Mouse (Mus musculus) kidney, postnatal 4 days (tissue): ENCODE measurements around the gene Stard3.

Experiments used
- DNase-seq, 2 experiments: peaks; one replicate each; pipeline ENCODE4 v3.0.0; 2021; ENCODE audit warnings: mixed read lengths in 2 of 2

Gene Stard3

GRCm38 (mm10) chr11:98348083-98348961, 9.8 kb upstream of the Stard3 start, which contains the start of gene Ppp1r1b:
Ppp1r1b (plus strand) TSS chr11:98348404.
- peak; percentile 67 to 73 for DNase-seq

GRCm38 (mm10) chr11:98349308-98349707, 8.9 kb upstream of the Stard3 start:
- no peak for DNase-seq

GRCm38 (mm10) chr11:98352272-98352990, 5.7 kb upstream of the Stard3 start:
- no peak for DNase-seq

- peak in 1 of 2 experiments; percentile 38 for DNase-seq
Observed at GRCm38 (mm10) chr11:98353651-98354211, 4.4 kb upstream of the Stard3 start.

GRCm38 (mm10) chr11:98354445-98354844, 3.7 kb upstream of the Stard3 start:
- DNase-seq = no peak

- DNase-seq = peak; percentile 56 to 70
Observed at GRCm38 (mm10) chr11:98355732-98356299, 2.4 kb upstream of the Stard3 start.

- no peak for DNase-seq
Observed at GRCm38 (mm10) chr11:98356625-98357394, 1.4 kb upstream of the Stard3 start.

- DNase-seq = peak in 1 of 2 experiments; percentile 50
Observed at GRCm38 (mm10) chr11:98357396-98358160, 590 bp upstream of the Stard3 start.

- no peak for DNase-seq
Observed at GRCm38 (mm10) chr11:98360866-98361521, 2.8 kb downstream of the Stard3 start.

GRCm38 (mm10) chr11:98363817-98364216, 5.6 kb downstream of the Stard3 start:
- no peak for DNase-seq

- no peak for DNase-seq
Observed at GRCm38 (mm10) chr11:98364410-98364809, 6.2 kb downstream of the Stard3 start.

- DNase-seq = no peak
Observed at GRCm38 (mm10) chr11:98366290-98366689, 8.1 kb downstream of the Stard3 start.

- no peak for DNase-seq
Observed at GRCm38 (mm10) chr11:98367171-98367862, 9.1 kb downstream of the Stard3 start.

GRCm38 (mm10) chr11:98367863-98368186, 9.7 kb downstream of the Stard3 start:
- no peak for DNase-seq

- no peak for DNase-seq
Observed at GRCm38 (mm10) chr11:98369337-98369736, 11.2 kb downstream of the Stard3 start.

- DNase-seq = no peak
Observed at GRCm38 (mm10) chr11:98370588-98370987, 12.4 kb downstream of the Stard3 start.

- DNase-seq = no peak
Observed at GRCm38 (mm10) chr11:98371556-98372240, 13.5 kb downstream of the Stard3 start.

GRCm38 (mm10) chr11:98372406-98372805, 14.2 kb downstream of the Stard3 start:
- DNase-seq = peak; percentile 71 to 80

GRCm38 (mm10) chr11:98373244-98373643, 15.1 kb downstream of the Stard3 start:
- no peak for DNase-seq

GRCm38 (mm10) chr11:98374266-98374665, 16.1 kb downstream of the Stard3 start:
- no peak for DNase-seq
